Mouse (Mus musculus): ENCODE data around the gene Aagab. TPM values are rescaled to one million over a fixed set of nuclear protein-coding genes. Genes with fewer than 3 reads are reported as not detected.

The Aagab gene
- polyA plus RNA-seq, 1 experiment: 10.9 TPM

GRCm38 (mm10) chr9:63691960-63692359 is 89.5 kb downstream of the Aagab start:
- 50% methylated on average over 2 of the region's 2 CpGs for WGBS
- Histone ChIP-seq H3K4me3 (replicated peaks; ENCODE audit: extremely low read depth, low read depth, low read length) (no peak overlapping the region), H3K4me1 (ENCODE audit: control insufficient read depth, insufficient read depth, low read length) (peaks cover 9% of the 10 kb centered on the region)
- DNase-seq: no peak
- TF ChIP-seq POLR2A (IDR thresholded peaks at IDR 0.05; ENCODE audit: borderline replicate concordance, extremely low read depth, low read depth, low read length) (no peak), CTCF (IDR thresholded peaks at IDR 0.05; ENCODE audit: insufficient read depth, low read length) (no peak)

Other genes starting within 250 kb of the Aagab start
- 38.0 and 45.8 TPM in 2 replicates for gene Map2k5, start 224.8 kb upstream of the Aagab start, polyA plus RNA-seq (2012; rRNA removed)
- gene 2300009A05Rik, start 203.4 kb upstream of the Aagab start, polyA plus RNA-seq (2012; rRNA removed): 36.0 and 58.5 TPM in 2 replicates
- 0.07 and 0.11 TPM in 2 replicates for gene Iqch, start 167 bp upstream of the Aagab start, polyA plus RNA-seq (2012; rRNA removed)
- 34.6 and 41.0 TPM in 2 replicates for gene Smad3, start 155.3 kb downstream of the Aagab start, polyA plus RNA-seq (2012; rRNA removed)